Mouse (Mus musculus) G1E (cell line): ENCODE results near the gene Cops2. TPM values are rescaled to one million over a fixed set of nuclear protein-coding genes. Genes with fewer than 3 reads are reported as not detected.
A peak's percentile ranks its signal among the peaks of the same experiment; 100 is the strongest.

ENCODE experiments used
- ATAC-seq: 2 replicates; pipeline ENCODE4 v1.8.0; 2016; ENCODE audit warnings: mild to moderate bottlenecking; ENCODE audit not compliant: insufficient number of reproducible peaks, poor library complexity, low FRiP score, severe bottlenecking; ENCODE audit errors: extremely low read depth
- DNase-seq: peaks from one replicate; pipeline ENCODE4 v3.0.0; 2012; ENCODE audit warnings: low spot score
- H3K27me3 ChIP-seq: 2 replicates; pipeline ENCODE4 v1.6.1; 2012; ENCODE audit warnings: mild to moderate bottlenecking, low read length, inconsistent platforms; ENCODE audit not compliant: insufficient read depth
- H3K36me3 ChIP-seq: replicated peaks from 2 replicates; pipeline ENCODE3; 2012; ENCODE audit warnings: mild to moderate bottlenecking, inconsistent platforms
- H3K4me1 ChIP-seq: 2 replicates; pipeline ENCODE4 v1.6.1; 2012; ENCODE audit warnings: low read depth, low read length, inconsistent platforms, mixed read lengths; ENCODE audit not compliant: insufficient read depth
- H3K4me3 ChIP-seq: 2 replicates; pipeline ENCODE4 v1.5.1; 2012; ENCODE audit warnings: low read depth, mild to moderate bottlenecking, inconsistent platforms, low read length, moderate library complexity, mixed read lengths
- H3K9me3 ChIP-seq: replicated peaks from 2 replicates; pipeline ENCODE4 v1.6.1; 2012; ENCODE audit warnings: inconsistent platforms
- CTCF ChIP-seq: IDR thresholded peaks from 2 replicates; pipeline ENCODE4 v1.5.1; 2012; ENCODE audit warnings: low read depth, low read length, inconsistent platforms, mixed read lengths
- GATA1 ChIP-seq: IDR thresholded peaks from 2 replicates; pipeline ENCODE4 v1.6.1; 2012; ENCODE audit warnings: borderline replicate concordance, low read length, inconsistent platforms, mixed read lengths
- GATA2 ChIP-seq: IDR thresholded peaks from 2 replicates; pipeline ENCODE4 v1.6.1; 2012; ENCODE audit warnings: low read depth, low read length, inconsistent platforms, borderline replicate concordance
- POLR2AphosphoS5 ChIP-seq: IDR thresholded peaks from 2 replicates; pipeline ENCODE4 v1.6.1; 2012; ENCODE audit warnings: low read depth, low read length, inconsistent platforms; ENCODE audit not compliant: insufficient replicate concordance
- TAL1 ChIP-seq: conservative IDR thresholded peaks from 2 replicates; pipeline ENCODE4 v1.6.1; 2012; ENCODE audit warnings: low read depth, low read length, inconsistent platforms, mixed read lengths
- polyA plus RNA-seq: library from polyadenylated mRNA; stranded (reverse); fragments of >175 nt; gene quantifications from 2 replicates; pipeline ENCODE4 v1.2.3, GENCODE M21; 2012
- total RNA-seq, 2 experiments: library from RNA; stranded (forward) in 1 of 2; stranded (reverse) in 1 of 2; fragments of 200-1000 nt in 1 of 2; fragments of >200 nt in 1 of 2; fragmentation: Nextera tagmentation in 1 of 2; gene quantifications; 2 replicates each; pipeline ENCODE4 v1.2.3; 2014 to 2017

The Cops2 gene
- total RNA-seq (2014; fragmentation: Nextera tagmentation) (163 and 170 TPM in 2 replicates), total RNA-seq (2017) (162 and 277 TPM in 2 replicates), polyA plus RNA-seq (4.4 and 6.2 TPM in 2 replicates)

DNA sequence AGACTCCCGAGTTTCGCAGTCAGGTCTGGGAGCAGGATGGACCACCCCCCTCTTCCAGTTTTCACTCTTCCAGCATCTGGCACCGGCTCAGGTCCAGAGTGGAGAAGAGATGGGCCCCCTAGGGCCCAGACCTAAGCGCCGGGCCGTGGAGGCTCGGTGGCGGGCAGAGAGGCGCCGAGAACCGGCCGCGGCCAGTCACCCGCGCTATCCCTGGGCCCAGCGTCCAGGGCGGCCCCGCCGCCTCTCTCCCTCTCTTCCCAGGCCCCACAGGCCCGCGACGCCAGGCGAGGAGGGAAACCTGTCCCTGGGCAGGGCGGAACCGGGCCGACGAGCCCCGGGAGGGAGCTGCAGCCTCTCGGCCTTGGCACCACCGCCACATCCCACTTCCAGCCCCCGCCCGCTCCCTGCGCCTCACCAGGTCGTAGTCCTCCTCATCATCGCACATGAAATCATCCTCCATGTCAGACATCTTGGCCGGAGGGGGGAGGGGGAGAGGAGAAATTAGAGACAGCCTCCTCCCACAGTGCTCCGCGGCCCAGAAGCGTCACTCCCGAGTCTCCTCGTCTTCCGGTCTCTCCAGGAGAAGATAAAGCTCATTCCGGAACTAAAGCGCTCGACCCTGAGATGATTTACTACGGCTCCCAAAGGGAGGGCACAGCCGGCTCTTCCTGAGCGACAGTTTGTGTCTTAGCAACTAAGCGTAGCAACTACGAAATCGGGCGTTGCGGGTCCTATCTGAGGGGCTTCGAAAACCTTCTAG lies at the start of gene Cops2, which contains the start of gene Galk2:
Gene Cops2, minus strand, starts transcription at position 619 of the 760 bp plus-strand sequence.
Gene Galk2, plus strand, starts transcription at position 589 of the 760 bp plus-strand sequence.
- Histone ChIP-seq H3K4me1 (peaks cover 19% of the 10 kb centered on the region), H3K4me3 (peak within 1 kb of the TSS; percentile 96), H3K36me3 (peaks cover 9% of the 10 kb centered on the region), H3K9me3 (no peaks in the 10 kb centered on the region), H3K27me3 (no peaks in the 10 kb centered on the region)
- TF ChIP-seq GATA2 (no peak), TAL1 (no peak), CTCF (no peak), GATA1 (no peak), POLR2AphosphoS5 (no peak)
- DNase-seq = peak; percentile 74
- ATAC-seq = peak; percentile 99

DNA sequence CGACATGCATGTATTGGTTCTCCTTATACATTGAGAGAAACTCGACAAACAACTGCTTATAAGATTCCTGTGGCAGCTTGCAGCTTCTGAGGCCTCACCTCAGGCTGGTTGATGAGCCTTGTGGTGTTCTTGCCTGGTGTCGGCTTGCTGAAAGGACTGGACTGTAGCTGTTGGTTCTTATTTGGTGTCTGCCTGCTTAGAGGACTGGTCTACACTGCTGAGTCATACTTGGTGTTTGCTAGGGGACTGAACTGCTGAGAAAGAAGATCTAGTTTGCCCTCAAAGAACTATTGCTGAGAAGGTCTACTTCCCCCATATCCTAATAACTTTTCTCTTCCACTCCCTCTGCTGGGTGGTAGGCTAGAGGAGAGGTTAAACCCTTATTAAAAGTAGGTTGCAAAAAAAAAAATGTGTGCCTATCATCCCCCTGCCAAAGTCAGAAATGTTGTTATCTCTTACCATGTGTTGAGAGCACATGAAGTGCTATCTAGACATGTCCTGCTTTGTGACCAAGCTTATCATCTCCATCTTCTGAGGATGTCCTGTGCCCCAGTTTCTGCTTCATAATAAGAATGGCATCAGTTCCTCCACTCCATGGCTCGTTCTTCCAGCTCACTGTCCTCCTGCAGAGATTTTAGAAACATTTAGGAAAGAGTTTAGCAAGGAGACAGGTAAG lies 48.8 kb upstream of the Cops2 start:
- Histone ChIP-seq H3K36me3 (peaks cover 50% of the 10 kb centered on the region), H3K9me3 (no peaks in the 10 kb centered on the region; the same call in 1 of the 2 replicates), H3K4me3 (no peak overlapping the region), H3K27me3 (no peaks in the 10 kb centered on the region), H3K4me1 (peaks cover 15% of the 10 kb centered on the region)
- no peak for DNase-seq
- peak; percentile 85 for ATAC-seq
- TF ChIP-seq CTCF (no peak), POLR2AphosphoS5 (no peak), TAL1 (peak; percentile 20; the same call in 1 of the 2 replicates), GATA1 (no peak)

DNA sequence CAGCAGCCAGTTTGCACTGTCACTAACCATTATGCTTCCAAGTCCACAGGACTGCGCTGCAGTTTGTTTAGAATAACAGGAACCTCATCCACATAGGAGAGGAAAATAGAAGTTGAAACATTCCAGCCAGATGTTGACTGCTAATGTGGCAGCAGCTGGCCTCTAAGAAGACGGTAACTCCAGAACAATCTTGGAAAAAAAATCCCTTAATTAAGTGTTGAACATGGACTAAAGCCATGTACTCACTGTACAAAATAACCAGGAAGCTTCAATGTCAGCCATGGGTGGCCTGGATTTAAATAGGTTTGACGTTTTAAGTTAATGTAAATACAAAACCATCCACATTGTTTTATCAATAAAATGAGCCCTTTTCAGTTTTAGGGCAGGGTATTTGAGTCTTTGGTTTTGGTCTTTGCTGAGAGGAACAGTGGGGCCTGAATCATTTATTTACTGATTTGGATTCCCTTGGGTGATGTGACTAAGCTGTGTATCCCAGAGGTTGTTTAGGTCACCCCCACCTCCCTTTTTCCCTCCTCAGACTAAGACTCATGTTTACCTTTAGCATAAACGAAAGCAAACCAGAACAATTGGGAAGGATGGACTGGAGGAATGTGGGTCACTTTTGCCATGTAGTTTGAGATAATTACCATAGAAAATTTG lies 47.6 kb upstream of the Cops2 start:
- no peak for DNase-seq
- Histone ChIP-seq H3K36me3 (peaks cover 49% of the 10 kb centered on the region), H3K9me3 (no peaks in the 10 kb centered on the region; the same call in 1 of the 2 replicates), H3K4me1 (peaks cover 19% of the 10 kb centered on the region), H3K4me3 (no peak overlapping the region), H3K27me3 (no peaks in the 10 kb centered on the region)
- no peak for ATAC-seq
- TF ChIP-seq GATA2 (no peak), POLR2AphosphoS5 (no peak), TAL1 (no peak), GATA1 (no peak), CTCF (no peak)

DNA sequence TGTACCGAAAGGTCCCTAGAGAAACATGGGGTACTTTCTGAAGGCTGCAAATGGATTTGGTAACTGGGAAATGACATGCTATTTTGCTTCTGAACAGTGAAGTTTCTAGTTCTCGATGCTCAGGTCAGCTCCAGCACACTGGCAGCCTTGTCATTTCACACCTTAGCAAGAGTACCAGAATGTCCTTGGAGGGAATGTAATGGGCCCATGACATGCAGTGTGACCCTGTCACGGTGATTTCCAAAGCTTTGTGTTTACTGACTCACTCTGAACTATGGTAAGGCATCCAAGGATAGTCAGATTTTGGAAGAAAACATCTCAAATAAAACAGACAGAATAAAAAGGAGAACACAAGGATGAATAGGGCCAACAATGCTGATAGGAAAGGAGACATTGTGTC lies 42.5 kb upstream of the Cops2 start:
- Histone ChIP-seq H3K36me3 (peaks cover 49% of the 10 kb centered on the region), H3K4me1 (peaks cover 25% of the 10 kb centered on the region), H3K9me3 (no peaks in the 10 kb centered on the region), H3K27me3 (no peaks in the 10 kb centered on the region), H3K4me3 (no peak overlapping the region; the same call in 1 of the 2 replicates)
- DNase-seq = no peak
- no peak for ATAC-seq
- TF ChIP-seq GATA1 = no peak
- TF ChIP-seq POLR2AphosphoS5 = no peak
- TF ChIP-seq TAL1 = no peak
- TF ChIP-seq GATA2 = no peak
- no peak for TF ChIP-seq CTCF

DNA sequence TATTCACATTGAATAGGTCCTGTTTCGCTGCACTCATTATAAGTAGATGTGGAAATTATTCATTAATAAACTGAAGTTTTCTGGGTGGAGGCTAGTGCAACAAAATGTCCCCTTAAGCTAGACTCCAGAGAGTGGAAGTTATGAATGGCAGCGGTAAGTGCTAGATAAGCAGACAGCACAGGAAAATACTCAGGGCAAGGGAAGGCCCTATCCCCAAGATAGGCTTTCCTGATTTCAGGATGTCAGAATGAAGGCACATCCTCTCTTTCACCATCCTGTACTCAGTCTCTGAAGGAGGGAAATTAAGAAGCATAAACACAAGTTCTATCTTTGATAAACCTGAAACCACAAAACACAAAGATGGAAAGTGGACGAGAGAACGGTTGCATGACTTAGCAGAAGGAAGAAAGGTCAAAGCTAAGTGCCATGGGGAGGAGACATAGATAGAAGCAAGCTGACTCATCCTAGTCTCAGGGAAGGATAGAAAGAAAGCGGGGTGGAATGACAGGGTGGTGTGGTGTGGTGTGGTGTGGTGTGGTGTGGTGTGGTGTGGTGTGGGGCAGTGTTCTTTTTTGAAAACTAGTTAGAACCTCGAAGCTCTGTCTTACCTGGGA lies 42.0 kb upstream of the Cops2 start:
- Histone ChIP-seq H3K9me3 (no peaks in the 10 kb centered on the region), H3K27me3 (no peaks in the 10 kb centered on the region), H3K4me1 (peaks cover 25% of the 10 kb centered on the region), H3K36me3 (peaks cover 51% of the 10 kb centered on the region), H3K4me3 (no peak overlapping the region; the same call in 1 of the 2 replicates)
- DNase-seq (peak; percentile 43), ATAC-seq (peak; percentile 91)
- TF ChIP-seq CTCF = no peak
- TF ChIP-seq GATA1 = no peak
- no peak for TF ChIP-seq POLR2AphosphoS5
- TF ChIP-seq GATA2 = no peak
